Mouse (Mus musculus): Measurements from ENCODE around the gene Igsf6.

- TF ChIP-seq POLR2A (IDR thresholded peaks at IDR 0.05; ENCODE audit: control insufficient read depth, low read depth, low read length) (no peak), CTCF (IDR thresholded peaks at IDR 0.05; ENCODE audit: control insufficient read depth, insufficient read depth, insufficient replicate concordance, low read depth, low read length) (no peak)
Measured at GRCm38 (mm10) chr7:121098614-121099389, 24.4 kb upstream of the Igsf6 start.

All from testis, adult 2 months (tissue).